Mouse (Mus musculus) neural tube, embryonic 13.5 days (tissue): ENCODE results near the gene Sh3pxd2a. TPM values are rescaled to one million over a fixed set of nuclear protein-coding genes. Genes with fewer than 3 reads are reported as not detected.

ENCODE experiments used
- ATAC-seq: fragments of 200-750 bp; cut with Nextera tagmentation; 2 replicates; pipeline ENCODE4 v1.8.0; 2017; ENCODE audit warnings: low read depth, mild to moderate bottlenecking, moderate TSS enrichment, moderate library complexity
- H3K27ac ChIP-seq: fragments of 300-500 bp; sonication (generic); replicated peaks from 2 replicates; pipeline ENCODE4 v1.5.1; 2015; ENCODE audit warnings: moderate library complexity, mild to moderate bottlenecking, inconsistent platforms
- H3K27me3 ChIP-seq: fragments of 300-500 bp; sonication (generic); 2 replicates; pipeline ENCODE4 v1.6.1; 2015; ENCODE audit warnings: mild to moderate bottlenecking, inconsistent platforms
- H3K36me3 ChIP-seq: fragments of 300-500 bp; sonication (generic); 2 replicates; pipeline ENCODE4 v1.6.1; 2015; ENCODE audit warnings: mild to moderate bottlenecking, inconsistent platforms
- H3K4me1 ChIP-seq: fragments of 300-500 bp; sonication (generic); replicated peaks from 2 replicates; pipeline ENCODE4 v1.6.1; 2015; ENCODE audit warnings: inconsistent platforms
- H3K4me2 ChIP-seq: fragments of 300-500 bp; sonication (generic); 2 replicates; pipeline ENCODE4 v1.6.1; 2015; ENCODE audit warnings: inconsistent platforms, mild to moderate bottlenecking, moderate library complexity
- H3K4me3 ChIP-seq: fragments of 300-500 bp; sonication (generic); 2 replicates; pipeline ENCODE4 v1.5.1; 2015; ENCODE audit warnings: mild to moderate bottlenecking, inconsistent platforms
- H3K9ac ChIP-seq: fragments of 300-500 bp; sonication (generic); 2 replicates; pipeline ENCODE4 v1.6.1; 2015; ENCODE audit warnings: moderate library complexity, mild to moderate bottlenecking, inconsistent platforms
- H3K9me3 ChIP-seq: fragments of 300-500 bp; sonication (generic); 2 replicates; pipeline ENCODE4 v1.6.1; 2016; ENCODE audit warnings: inconsistent platforms
- WGBS: fragments of 180-500 bp; shearing (Covaris S2); methylation state at CpG from one replicate; pipeline ENCODE4 v1.1.7; 2015; 5-methylcytosine and 5-hydroxymethylcytosine counted together
- polyA plus RNA-seq: library from polyadenylated mRNA; unstranded; fragments of >200 nt; fragmentation: Nextera tagmentation; extraction: Ambion mirVana; gene quantifications from 2 replicates; pipeline ENCODE4 v1.2.1, GENCODE M21; 2015

Gene Sh3pxd2a
- polyA plus RNA-seq, 1 experiment from 2014 or later, result 3.2 TPM

GRCm38 (mm10) chr19:47304170-47304745, 159.9 kb downstream of the Sh3pxd2a start:
- no peaks in the 10 kb centered on the region for H3K9me3 ChIP-seq
- no peak for ATAC-seq
- H3K4me3 ChIP-seq, result no peak overlapping the region
- no peak overlapping the region for H3K9ac ChIP-seq
- no peak overlapping the region for H3K27ac ChIP-seq
- 86% methylated on average over 5 of the region's 5 CpGs for WGBS
- H3K4me1 ChIP-seq, result peaks cover 36% of the 10 kb centered on the region
- no peaks in the 10 kb centered on the region for H3K36me3 ChIP-seq
- H3K27me3 ChIP-seq, result no peaks in the 10 kb centered on the region
- H3K4me2 ChIP-seq, result no peak overlapping the region

GRCm38 (mm10) chr19:47303128-47303527, 161.1 kb downstream of the Sh3pxd2a start:
- Histone ChIP-seq H3K4me1 (peaks cover 47% of the 10 kb centered on the region), H3K4me3 (no peak overlapping the region), H3K27ac (no peak overlapping the region), H3K4me2 (no peak overlapping the region), H3K9ac (no peak overlapping the region), H3K27me3 (no peaks in the 10 kb centered on the region), H3K9me3 (no peaks in the 10 kb centered on the region), H3K36me3 (no peaks in the 10 kb centered on the region)
- WGBS, result 88% methylated on average over 10 of the region's 10 CpGs
- ATAC-seq, result no peak

GRCm38 (mm10) chr19:47302191-47302852, 161.9 kb downstream of the Sh3pxd2a start:
- 69% methylated on average over 21 of the region's 21 CpGs for WGBS
- no peaks in the 10 kb centered on the region for H3K9me3 ChIP-seq
- no peaks in the 10 kb centered on the region for H3K27me3 ChIP-seq
- peak overlapping the region; percentile 76 for H3K27ac ChIP-seq
- ATAC-seq, result peak; percentile 13; the same call in 1 of the 2 replicates
- peak overlapping the region; percentile 27; the same call in 1 of the 2 replicates for H3K4me2 ChIP-seq
- no peak overlapping the region for H3K4me3 ChIP-seq
- H3K4me1 ChIP-seq, result peaks cover 51% of the 10 kb centered on the region
- peak overlapping the region; percentile 61 for H3K9ac ChIP-seq
- no peaks in the 10 kb centered on the region for H3K36me3 ChIP-seq

- Histone ChIP-seq H3K4me1 (peaks cover 51% of the 10 kb centered on the region), H3K9me3 (no peaks in the 10 kb centered on the region), H3K4me3 (no peak overlapping the region), H3K27me3 (no peaks in the 10 kb centered on the region), H3K9ac (peak overlapping the region; percentile 61), H3K27ac (peak overlapping the region; percentile 76), H3K4me2 (peak overlapping the region; percentile 27; the same call in 1 of the 2 replicates), H3K36me3 (no peaks in the 10 kb centered on the region)
- peak; percentile 66 for ATAC-seq
- WGBS, result 8% methylated on average over 19 of the region's 19 CpGs
These were observed 162.7 kb downstream of the Sh3pxd2a start for GRCm38 (mm10) chr19:47301303-47302190.

GRCm38 (mm10) chr19:47298100-47298499, 166.1 kb downstream of the Sh3pxd2a start:
- Histone ChIP-seq H3K36me3 (no peaks in the 10 kb centered on the region), H3K27ac (no peak overlapping the region), H3K4me2 (no peak overlapping the region), H3K9me3 (no peaks in the 10 kb centered on the region), H3K4me1 (peaks cover 55% of the 10 kb centered on the region), H3K9ac (no peak overlapping the region), H3K4me3 (no peak overlapping the region), H3K27me3 (no peaks in the 10 kb centered on the region)
- ATAC-seq, result no peak
- 66% methylated on average over 11 of the region's 11 CpGs for WGBS

GRCm38 (mm10) chr19:47292451-47292951, 171.7 kb downstream of the Sh3pxd2a start:
- H3K36me3 ChIP-seq, result no peaks in the 10 kb centered on the region
- ATAC-seq, result no peak
- H3K9me3 ChIP-seq, result no peaks in the 10 kb centered on the region
- no peak overlapping the region for H3K4me2 ChIP-seq
- peaks cover 30% of the 10 kb centered on the region for H3K4me1 ChIP-seq
- H3K27me3 ChIP-seq, result no peaks in the 10 kb centered on the region
- H3K4me3 ChIP-seq, result no peak overlapping the region
- no peak overlapping the region for H3K9ac ChIP-seq
- peak overlapping the region; percentile 28; the same call in 1 of the 2 replicates for H3K27ac ChIP-seq
- WGBS, result 57% methylated on average over 7 of the region's 7 CpGs

- Histone ChIP-seq H3K36me3 (no peaks in the 10 kb centered on the region), H3K4me3 (no peak overlapping the region), H3K27ac (no peak overlapping the region), H3K9ac (no peak overlapping the region), H3K4me2 (no peak overlapping the region), H3K9me3 (no peaks in the 10 kb centered on the region), H3K27me3 (no peaks in the 10 kb centered on the region), H3K4me1 (peaks cover 35% of the 10 kb centered on the region)
- 28% methylated on average over 7 of the region's 7 CpGs for WGBS
- peak; percentile 36; the same call in 1 of the 2 replicates for ATAC-seq
These were observed 172.7 kb downstream of the Sh3pxd2a start for GRCm38 (mm10) chr19:47291307-47292080.

- ATAC-seq, result no peak
- WGBS, result 44% methylated on average over 17 of the region's 17 CpGs
- no peaks in the 10 kb centered on the region for H3K27me3 ChIP-seq
- no peaks in the 10 kb centered on the region for H3K9me3 ChIP-seq
- H3K4me3 ChIP-seq, result no peak overlapping the region
- H3K27ac ChIP-seq, result no peak overlapping the region
- no peak overlapping the region for H3K9ac ChIP-seq
- peaks cover 17% of the 10 kb centered on the region for H3K36me3 ChIP-seq
- no peak overlapping the region for H3K4me2 ChIP-seq
- peaks cover 22% of the 10 kb centered on the region for H3K4me1 ChIP-seq
These were observed 177.2 kb downstream of the Sh3pxd2a start for GRCm38 (mm10) chr19:47286886-47287450.

- Histone ChIP-seq H3K36me3 (peaks cover 17% of the 10 kb centered on the region), H3K27ac (no peak overlapping the region), H3K4me3 (no peak overlapping the region), H3K4me2 (no peak overlapping the region), H3K9ac (no peak overlapping the region), H3K4me1 (peaks cover 9% of the 10 kb centered on the region; the same call in 1 of the 2 replicates), H3K9me3 (no peaks in the 10 kb centered on the region), H3K27me3 (no peaks in the 10 kb centered on the region)
- 78% methylated on average over 6 of the region's 6 CpGs for WGBS
- ATAC-seq, result no peak
These were observed 178.6 kb downstream of the Sh3pxd2a start for GRCm38 (mm10) chr19:47285581-47285980.

GRCm38 (mm10) chr19:47282688-47283215, 181.4 kb downstream of the Sh3pxd2a start:
- Histone ChIP-seq H3K9me3 (no peaks in the 10 kb centered on the region), H3K4me1 (peaks cover 9% of the 10 kb centered on the region; the same call in 1 of the 2 replicates), H3K9ac (no peak overlapping the region), H3K36me3 (peaks cover 21% of the 10 kb centered on the region), H3K27ac (no peak overlapping the region), H3K4me3 (no peak overlapping the region), H3K27me3 (no peaks in the 10 kb centered on the region), H3K4me2 (no peak overlapping the region)
- ATAC-seq, result no peak
- WGBS, result 95% methylated on average over 17 of the region's 17 CpGs

- no peak overlapping the region for H3K4me2 ChIP-seq
- H3K9me3 ChIP-seq, result no peaks in the 10 kb centered on the region
- H3K36me3 ChIP-seq, result peaks cover 21% of the 10 kb centered on the region
- no peak overlapping the region for H3K9ac ChIP-seq
- 69% methylated on average over 6 of the region's 6 CpGs for WGBS
- H3K27me3 ChIP-seq, result no peaks in the 10 kb centered on the region
- no peak overlapping the region for H3K27ac ChIP-seq
- peaks cover 8% of the 10 kb centered on the region; the same call in 1 of the 2 replicates for H3K4me1 ChIP-seq
- no peak for ATAC-seq
- H3K4me3 ChIP-seq, result no peak overlapping the region
These were observed 182.1 kb downstream of the Sh3pxd2a start for GRCm38 (mm10) chr19:47282050-47282454.
